Mouse (Mus musculus) adrenal gland, adult (tissue): ENCODE measurements at regions not wholly inside any gene's neighbourhood (a gene's known extent, or its start where the extent isn't known, plus 50 kb on each side); places are given as distances from the start of the nearest gene placed in this dataset.

Experiments used
- DNase-seq, 2 experiments: peaks; one replicate each; pipeline ENCODE4 v3.0.0; 2022 to 2023; ENCODE audit warnings: low spot score in 1 of 2; ENCODE audit not compliant: inconsistent age in 2 of 2

GRCm38 (mm10) chr5:67155582-67155981 lies 56.5 kb upstream of the Phox2b start:
- no peak for DNase-seq

DNA sequence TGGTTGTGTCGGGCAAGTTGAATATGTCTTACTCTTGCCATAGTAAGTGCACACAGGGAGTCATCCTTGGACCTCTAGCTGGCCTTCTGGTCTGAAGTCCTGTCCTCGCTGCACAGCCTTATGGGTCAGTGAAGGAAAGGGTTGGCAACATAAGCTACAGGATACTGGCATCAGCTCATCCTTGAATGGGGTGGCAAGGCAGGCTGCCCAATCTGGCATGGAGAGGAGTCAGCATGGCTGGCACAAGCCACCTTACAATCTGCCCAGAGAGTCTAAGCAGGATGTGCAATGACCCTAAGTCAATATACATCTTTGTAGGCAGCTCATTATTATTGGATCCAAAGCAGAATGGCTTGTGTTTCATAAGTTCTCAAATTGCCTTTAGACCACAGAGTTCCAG lies 57.8 kb upstream of the Phox2b start:
- DNase-seq = no peak

DNA sequence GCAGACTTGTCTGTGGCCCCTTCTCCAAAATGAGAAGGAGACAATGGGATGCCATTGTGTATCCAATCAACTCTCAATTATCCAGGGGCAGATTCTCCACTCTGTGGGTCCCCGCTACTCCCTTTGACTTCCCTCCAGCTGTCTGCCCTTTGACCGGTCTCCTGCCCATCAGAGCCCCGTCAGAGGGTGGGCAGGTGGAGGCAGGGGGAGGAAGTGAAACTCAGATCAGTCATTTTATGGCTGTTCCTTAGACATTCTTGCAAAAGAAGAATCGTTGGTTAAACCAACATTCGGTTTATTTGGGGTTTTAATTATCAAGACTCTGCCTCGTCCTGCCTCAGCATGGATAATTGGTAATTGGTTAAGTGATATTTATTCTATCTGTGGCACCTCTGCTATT lies 77.7 kb upstream of the Phox2b start:
- no peak for DNase-seq

- no peak for DNase-seq
Observed at GRCm38 (mm10) chr5:67179221-67179620, 80.1 kb upstream of the Phox2b start.

GRCm38 (mm10) chr5:67189376-67189901 lies 70.9 kb upstream of the Tmem33 start:
- DNase-seq = peak; percentile 20 to 41

DNA sequence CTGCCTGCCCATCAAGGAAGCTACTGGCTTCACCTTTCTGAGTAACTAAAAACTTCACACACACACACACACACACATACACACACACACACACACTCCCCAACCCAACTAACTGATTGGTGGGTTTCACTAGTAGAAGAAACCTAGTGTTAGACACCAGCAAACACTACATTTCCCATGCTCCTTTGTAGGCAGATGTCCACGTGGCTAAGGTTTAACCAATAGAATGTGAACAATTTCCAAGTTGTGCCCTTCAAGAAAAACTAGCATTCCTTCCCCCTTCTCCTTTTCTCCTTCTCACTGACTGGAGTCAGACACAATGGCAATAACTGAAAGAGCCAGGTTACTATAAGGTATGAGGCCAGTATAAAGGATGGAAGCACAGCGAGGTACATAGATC lies 66.3 kb upstream of the Tmem33 start:
- no peak for DNase-seq

- no peak for DNase-seq
Observed at GRCm38 (mm10) chr5:67205083-67205738, 55.2 kb upstream of the Tmem33 start.
